Mouse (Mus musculus) lung, postnatal 36 days (tissue): Measurements from ENCODE around the gene Cbx2.
A peak's percentile ranks its signal among the peaks of the same experiment; 100 is the strongest.

ENCODE experiments used
- DNase-seq: peaks from one replicate; pipeline ENCODE4 v3.0.0; 2022; ENCODE audit warnings: mixed read lengths

The Cbx2 gene

GRCm38 (mm10) chr11:119022895-119023615 is at the start of gene Cbx2:
Cbx2 (plus strand) TSS chr11:119022962.
- peak; percentile 89 for DNase-seq

GRCm38 (mm10) chr11:118974340-118974739 is 48.4 kb upstream of the Cbx2 start:
- DNase-seq = no peak

DNA sequence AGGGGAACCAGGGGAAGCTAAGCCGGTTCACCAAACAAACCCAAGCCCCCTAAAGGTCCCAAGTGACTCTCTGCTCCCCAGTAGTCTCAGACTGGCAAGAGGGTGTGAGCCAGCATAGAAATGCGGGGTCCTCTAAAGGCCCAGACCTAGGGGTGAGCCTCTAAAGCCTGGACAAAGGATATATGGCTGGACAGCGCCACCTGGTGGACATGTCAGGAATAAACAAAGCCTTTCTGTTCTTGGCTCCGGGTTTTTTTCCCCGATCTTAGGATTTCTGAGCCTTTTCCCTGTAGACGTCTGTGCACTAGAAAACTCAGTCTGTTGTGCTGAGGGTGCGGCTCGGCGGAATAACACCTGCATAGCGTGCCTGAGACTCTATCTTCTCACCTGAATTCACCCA is 47.3 kb upstream of the Cbx2 start:
- peak; percentile 77 for DNase-seq

GRCm38 (mm10) chr11:118975917-118976316 is 46.8 kb upstream of the Cbx2 start:
- DNase-seq = peak; percentile 28

DNA sequence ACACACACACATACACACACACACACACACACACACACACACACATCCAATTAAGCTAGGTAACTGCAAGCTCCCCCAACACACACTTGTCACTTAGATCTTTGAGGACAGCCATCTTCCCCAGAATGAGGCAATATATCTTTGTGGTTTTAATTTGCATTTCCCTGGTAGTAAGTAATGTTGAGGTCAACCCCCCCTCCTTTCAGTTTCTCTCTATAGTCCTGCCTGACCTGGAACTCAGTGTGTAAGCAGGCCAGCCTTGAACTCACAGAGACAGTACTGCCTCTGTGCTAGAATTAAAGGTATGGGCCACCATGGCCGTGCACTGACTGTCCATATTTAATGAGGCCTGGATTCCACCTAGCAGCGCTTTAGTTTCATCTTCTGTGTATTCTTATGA is 42.4 kb upstream of the Cbx2 start:
- peak; percentile 13 for DNase-seq

DNA sequence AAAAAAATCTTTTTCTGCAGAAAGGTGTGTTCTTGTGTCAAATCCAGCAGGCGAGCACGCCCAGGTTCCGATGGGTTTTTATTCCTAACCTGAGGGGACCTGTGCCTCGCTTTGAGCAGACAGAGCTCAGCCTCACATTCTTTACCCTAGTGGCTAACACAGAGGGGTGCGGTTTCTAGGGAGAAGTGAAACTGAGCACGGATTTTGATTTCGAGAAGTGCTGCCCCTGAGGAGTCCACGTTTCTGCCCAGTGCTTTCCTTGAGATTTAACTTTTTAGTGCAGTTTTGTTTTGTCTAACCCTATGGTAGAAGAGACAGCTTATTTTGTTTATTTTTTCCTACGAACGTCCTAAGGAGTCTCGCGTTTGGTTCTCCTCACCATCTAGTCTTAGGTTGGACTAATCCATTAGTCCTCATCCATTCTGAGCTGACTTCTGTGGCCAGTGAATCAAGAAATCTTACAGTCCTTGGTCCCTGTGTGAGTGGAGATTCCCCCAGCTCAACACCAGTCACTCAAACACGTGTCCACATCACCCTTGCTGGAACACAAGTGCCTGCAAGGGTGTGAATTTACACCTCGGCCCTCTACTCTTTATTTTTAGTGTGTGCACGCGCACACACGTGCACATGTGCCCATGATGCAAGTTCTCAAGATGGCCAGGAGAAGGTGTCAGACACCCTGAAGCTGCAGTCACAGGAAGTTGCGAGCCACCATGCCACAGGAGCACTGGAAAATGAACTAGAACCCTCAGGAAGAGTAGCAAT is 41.6 kb upstream of the Cbx2 start:
- DNase-seq = peak; percentile 45

DNA sequence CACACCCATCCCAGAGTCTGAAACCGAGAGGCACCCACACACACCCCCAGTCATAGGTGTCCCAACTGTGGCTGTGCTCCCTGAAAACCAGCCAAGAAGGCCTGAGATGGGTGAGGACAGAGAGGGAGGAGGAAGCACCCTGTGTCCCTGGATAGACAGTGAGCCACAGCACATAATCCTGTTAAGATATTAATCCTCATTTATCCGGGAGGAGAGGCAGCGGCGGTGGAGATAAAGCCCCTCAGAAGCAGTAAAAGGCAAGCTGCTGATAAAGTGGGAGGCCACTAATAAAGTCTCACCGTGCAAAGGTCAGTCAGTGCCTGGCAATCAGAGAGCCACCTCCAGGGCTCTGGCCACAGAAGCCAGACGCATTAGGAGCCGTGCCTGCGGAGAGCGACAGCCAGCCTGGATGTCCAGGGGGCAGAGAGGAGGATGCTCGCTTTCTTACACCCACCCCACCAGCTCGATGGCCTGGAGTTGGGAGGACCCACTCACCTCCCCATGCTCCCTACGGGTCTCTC is 40.1 kb upstream of the Cbx2 start:
- no peak for DNase-seq

DNA sequence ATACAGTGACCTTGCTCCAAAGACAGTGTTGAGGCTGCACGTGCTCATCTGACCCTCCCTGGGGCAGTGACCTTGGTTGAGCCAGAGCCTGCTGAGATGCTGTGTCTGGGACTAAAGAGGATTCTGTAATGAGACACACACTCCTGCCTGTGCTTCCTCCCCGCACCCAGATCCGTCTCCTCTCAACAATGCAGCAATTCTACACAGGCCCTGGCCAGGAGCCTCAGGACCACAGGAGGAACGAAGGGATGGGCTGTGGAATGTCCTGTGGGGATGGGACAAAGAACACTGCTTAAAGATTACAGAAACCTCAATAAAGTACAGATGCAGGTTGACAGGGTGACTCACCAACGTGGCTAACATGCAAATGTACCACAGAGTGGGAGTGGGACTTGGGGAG is 37.2 kb upstream of the Cbx2 start:
- no peak for DNase-seq

- DNase-seq = no peak
Observed at GRCm38 (mm10) chr11:118987999-118988398, 34.8 kb upstream of the Cbx2 start, which contains the start of gene Enpp7. Enpp7 (plus strand) TSS chr11:118988188.

- peak; percentile 9 for DNase-seq
Observed at GRCm38 (mm10) chr11:118992781-118993180, 30.0 kb upstream of the Cbx2 start.

- DNase-seq = no peak
Observed at GRCm38 (mm10) chr11:118995448-118995847, 27.3 kb upstream of the Cbx2 start.

DNA sequence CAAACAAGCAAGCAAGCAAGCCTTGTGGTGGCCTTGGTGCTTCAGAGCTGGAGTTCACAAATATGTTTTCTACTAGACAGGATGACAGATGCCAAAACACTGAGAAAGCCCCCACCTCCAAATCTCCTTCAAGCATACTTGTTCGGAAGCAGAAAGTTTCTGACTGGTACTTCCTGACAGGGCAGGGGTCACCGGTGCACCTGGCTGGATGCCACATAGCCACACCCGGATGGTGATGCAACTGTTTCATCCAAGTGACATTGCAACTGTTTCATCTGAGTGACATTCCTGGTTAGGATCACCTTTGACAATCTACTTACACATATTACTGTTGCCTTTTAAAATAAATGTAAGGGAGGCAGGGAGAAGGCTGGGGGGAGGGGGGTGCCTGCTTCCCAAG is 25.6 kb upstream of the Cbx2 start:
- DNase-seq = no peak

GRCm38 (mm10) chr11:118998540-118999265 is 24.1 kb upstream of the Cbx2 start:
- peak; percentile 84 for DNase-seq

DNA sequence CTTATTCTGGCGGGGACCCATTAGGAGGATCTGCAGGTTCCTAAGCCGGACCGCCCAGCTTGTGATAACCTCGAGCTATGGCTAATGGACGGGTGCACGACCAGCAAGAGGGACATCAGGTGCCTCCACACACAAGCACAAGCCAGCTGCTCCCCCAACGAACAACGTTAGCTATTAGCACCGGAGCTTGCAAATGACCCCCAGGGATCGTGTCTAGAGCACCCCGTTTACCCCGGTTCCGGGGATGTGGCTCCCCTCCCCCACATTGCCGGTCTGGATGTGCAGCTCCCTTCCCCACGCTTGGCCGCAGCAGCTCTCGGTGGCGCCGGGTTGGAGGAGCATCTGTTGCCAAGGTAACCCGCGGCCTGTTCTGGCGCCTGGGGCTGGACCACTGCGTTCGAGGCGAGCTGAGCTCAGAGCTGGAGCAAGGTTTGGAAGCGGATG is 23.4 kb upstream of the Cbx2 start:
- DNase-seq = no peak

- no peak for DNase-seq
Observed at GRCm38 (mm10) chr11:119000877-119001276, 21.9 kb upstream of the Cbx2 start.

GRCm38 (mm10) chr11:119001493-119002128 is 21.2 kb upstream of the Cbx2 start:
- DNase-seq = no peak

- DNase-seq = no peak
Observed at GRCm38 (mm10) chr11:119005547-119006275, 17.1 kb upstream of the Cbx2 start.

- no peak for DNase-seq
Observed at GRCm38 (mm10) chr11:119006462-119006861, 16.3 kb upstream of the Cbx2 start.

- peak; percentile 64 for DNase-seq
Observed at GRCm38 (mm10) chr11:119007461-119008456, 15.0 kb upstream of the Cbx2 start.

DNA sequence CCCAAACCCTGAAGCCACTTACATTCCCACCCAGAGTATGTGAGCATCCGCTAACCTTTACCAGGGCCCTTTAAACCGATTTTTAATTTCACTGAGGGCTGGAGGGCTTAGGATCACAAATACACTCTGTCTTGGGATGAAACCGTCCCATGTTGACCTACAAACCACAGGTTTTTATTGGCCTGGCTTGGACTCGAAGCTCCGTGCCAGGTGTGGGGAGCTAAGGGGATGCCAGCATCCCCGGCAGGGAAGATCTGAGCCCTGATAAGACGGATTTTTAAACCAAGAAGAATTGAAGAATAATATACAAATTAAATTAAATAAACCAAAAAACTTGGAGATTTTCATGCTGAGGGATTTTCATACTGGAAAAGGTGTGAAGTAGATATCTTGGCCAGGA is 8.3 kb upstream of the Cbx2 start:
- DNase-seq = no peak

- no peak for DNase-seq
Observed at GRCm38 (mm10) chr11:119017506-119017905, 5.3 kb upstream of the Cbx2 start.
